Mouse (Mus musculus) layer of hippocampus, postnatal 25 days (tissue): ENCODE results near the gene Ddx39. TPM values are rescaled to one million over a fixed set of nuclear protein-coding genes. Genes with fewer than 3 reads are reported as not detected.

Experiments
- DNase-seq, 2 experiments: peaks; one replicate each; pipeline ENCODE4 v3.0.0; 2022; ENCODE audit warnings: mixed read lengths in 2 of 2, low spot score in 1 of 2; ENCODE audit errors: extremely low spot score in 1 of 2
- total RNA-seq, 2 experiments: library from RNA; stranded (reverse); gene quantifications; 2 replicates each; pipeline ENCODE4 v1.2.3; 2021

Ddx39 gene
- total RNA-seq, 2 experiments from 2014 or later, result 14.4 to 17.2 TPM

DNA sequence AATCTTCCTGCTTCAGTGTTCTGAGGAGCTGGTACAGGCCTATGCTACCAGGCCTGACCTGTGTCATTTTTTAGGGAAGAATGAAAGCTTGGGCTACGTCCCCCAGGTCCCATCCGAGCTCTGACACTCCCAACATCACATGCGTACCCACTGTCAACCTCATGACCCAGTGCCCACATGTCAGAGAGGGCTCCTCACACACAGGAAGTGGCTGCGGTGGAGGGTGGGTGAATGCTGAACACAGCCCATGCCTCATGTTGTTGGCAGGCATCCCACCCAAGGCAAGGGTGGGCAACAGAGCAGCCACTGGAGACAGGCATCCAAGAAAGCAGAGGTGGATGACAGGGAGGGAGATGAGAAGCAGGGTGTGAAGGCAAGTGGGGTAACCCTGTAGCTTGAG, 21.7 kb downstream of the Ddx39 start:
- DNase-seq, result no peak

DNA sequence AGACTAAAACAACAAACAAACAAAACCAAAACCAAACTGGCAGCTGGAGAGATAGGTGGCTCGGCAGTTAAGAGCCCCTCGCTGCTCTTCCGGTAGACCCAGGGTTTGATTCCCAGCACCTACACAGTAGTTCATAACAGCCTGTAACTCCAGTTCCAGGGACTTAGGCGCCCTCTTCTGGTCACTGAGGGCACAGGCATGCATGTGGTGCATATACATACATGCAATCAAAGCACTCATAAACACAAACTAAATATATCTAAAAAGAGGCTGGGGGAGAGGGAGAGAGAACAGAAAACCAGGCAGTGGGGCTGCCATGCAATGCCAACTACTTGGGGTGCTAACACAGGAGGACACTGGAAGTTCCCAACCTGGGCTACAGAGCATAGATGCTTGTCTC, 22.4 kb downstream of the Ddx39 start:
- DNase-seq, result no peak

DNA sequence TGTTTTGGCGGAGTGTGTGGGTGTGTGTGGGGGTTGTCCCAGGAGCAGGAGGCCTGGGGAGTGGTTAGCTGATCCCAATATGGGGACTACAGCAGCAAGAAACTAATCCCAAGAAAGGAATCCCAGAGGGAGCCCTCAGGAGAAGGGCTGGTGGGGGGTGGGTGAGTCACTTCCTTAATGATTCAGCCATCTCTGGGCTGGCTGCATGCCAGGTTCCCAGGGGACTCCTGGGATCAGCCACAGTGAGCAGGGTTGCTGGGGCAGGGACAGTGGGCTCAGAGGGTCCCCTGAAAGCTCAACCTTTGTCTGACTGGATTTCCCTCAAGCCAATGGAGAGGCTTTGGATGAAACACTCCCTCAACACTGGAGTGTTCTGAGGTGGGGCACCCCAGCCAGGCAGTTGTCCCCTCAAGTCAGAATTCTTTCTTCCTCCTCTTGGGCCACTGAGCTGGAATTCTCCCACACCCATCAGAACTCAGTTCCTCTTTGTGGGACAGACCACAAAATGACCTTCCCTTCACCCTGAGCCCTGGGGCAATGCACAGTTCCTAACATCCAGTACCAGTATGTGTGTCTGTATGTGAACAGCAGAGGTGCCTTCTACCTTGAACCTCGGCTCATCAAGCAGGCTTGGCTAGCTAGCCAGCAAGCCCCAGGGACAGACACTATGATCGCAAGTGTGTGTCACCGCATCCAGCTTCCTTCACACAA, 23.0 kb downstream of the Ddx39 start:
- DNase-seq, result no peak

DNA sequence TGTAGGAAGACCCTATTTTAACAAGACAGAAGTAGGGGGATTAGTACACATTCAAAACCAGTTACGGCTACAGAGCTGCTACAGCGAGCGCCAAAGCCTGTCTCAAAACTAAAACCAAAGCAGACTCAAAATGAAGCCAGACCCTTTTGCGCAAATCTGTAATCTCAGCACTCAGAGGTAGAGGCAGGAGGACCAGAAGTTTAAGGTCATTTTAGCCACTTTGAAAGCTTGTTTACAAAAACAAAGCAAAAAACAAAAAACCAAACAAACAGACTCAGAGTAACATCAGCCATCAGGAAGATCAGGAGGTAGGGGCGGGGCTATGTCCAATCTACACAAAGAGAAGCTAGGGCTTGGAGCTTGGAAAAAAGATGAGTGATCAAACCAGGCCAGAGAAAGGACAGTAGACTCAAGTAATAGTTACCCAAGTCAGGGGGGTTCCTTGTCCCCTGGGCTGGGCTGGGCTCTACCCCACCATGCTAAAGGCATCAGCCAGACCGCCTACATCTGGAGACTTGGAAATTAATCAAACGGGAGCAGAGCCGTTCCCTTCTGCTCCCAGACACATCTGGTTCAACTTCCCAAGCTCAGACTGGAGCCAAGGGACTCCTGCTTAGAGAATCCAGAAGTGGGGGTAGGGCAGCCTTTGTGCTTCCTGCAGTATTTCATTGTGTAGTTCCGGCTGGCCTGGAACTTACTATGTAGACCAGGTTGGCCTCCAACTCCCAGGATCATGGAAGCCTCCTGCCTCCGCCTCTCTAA, 24.2 kb downstream of the Ddx39 start:
- no peak for DNase-seq

DNA sequence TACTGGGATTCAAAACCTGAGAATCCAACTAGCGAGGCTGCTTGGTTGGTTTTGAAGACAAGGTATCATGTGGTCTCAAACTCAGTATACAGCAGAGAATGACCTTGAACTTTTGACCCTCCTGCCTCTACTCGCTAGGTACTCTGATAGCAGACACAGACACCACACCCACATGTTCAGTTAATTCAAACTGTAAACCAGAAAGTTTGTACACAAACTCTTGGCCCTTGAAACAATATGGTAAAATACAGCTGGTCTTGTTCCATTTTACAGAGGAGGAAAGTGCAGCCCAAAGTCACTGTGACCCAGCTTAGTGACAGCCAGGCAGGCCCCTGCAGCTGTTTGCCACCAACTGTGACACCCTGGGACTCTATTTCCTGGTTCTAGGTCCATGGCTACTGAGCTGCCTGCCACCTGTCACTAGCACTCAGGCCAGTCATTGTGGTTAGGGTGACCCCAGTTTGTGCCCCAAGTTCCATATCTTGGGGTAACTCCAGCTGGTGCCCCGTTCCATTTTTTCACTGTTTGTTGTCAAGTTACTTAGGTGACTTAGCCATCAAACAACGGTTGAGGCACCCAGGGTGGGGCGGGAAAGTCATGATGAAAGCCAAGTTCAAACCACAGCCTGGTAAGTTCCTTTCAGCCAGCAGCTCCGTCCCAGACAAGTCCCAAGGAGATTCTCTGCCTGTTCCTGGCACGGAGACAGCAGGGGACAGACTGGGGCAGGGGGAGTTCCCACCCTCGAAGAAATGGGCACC, 24.9 kb downstream of the Ddx39 start:
- DNase-seq, result no peak

DNA sequence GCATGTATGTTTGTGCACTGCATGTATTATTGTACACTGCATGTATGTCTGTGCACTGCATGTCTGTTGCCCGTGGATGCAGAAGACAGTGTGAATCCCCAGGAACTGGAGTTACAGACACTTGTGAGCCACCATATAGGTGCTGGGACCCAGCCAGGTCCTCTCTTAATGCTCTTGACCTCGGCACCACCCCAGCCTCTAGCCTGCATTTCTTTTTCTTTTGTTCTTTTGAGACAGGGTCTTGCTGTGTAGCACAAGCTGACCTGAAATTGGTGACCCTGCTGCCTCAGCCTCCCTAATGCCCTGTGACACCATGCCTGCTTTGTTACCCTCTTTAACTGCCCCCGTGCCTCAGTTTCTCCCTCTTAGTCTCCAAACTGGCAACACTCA, 25.6 kb downstream of the Ddx39 start:
- no peak for DNase-seq

DNA sequence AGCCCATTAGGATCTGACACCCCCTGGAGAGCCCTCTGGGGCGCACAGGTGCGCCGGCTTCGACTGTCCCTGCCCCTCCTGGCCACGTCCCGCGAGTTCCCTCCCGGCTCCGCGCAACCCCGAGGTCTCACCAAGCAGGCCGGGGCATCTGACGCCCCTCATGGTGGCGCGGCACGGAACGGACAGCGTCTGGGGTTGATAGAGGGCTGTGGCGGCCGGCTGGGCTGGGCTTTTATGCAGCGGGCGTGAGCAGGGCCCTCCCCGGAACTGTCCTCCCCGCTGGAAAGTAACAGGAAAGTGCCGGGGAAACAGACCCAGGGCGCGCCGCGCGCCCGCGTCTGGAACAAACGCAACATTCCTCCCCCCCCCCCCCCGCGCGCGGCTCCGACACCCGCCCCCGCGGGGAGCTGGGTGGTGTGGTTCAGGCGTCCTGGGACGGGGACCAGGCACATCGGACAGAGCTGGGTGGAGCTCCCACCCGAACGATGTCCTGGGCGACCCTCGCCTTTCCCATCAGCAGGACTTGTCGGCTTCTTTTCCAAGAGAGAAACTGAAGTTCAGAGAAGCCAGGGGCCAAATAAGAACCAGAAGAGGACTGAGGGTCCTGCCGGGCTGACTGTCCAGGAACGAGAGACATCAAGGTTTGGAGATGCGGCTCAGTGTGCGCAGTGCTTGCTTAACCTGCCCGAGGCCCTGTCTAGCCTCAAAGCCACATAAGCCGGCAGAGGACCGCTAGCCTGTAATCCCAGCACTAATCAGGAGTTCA, 26.2 kb downstream of the Ddx39 start, which contains the start of gene Adgre5:
Gene Adgre5, minus strand, starts transcription at position 351 of the 766 bp plus-strand sequence.
- DNase-seq, result no peak

DNA sequence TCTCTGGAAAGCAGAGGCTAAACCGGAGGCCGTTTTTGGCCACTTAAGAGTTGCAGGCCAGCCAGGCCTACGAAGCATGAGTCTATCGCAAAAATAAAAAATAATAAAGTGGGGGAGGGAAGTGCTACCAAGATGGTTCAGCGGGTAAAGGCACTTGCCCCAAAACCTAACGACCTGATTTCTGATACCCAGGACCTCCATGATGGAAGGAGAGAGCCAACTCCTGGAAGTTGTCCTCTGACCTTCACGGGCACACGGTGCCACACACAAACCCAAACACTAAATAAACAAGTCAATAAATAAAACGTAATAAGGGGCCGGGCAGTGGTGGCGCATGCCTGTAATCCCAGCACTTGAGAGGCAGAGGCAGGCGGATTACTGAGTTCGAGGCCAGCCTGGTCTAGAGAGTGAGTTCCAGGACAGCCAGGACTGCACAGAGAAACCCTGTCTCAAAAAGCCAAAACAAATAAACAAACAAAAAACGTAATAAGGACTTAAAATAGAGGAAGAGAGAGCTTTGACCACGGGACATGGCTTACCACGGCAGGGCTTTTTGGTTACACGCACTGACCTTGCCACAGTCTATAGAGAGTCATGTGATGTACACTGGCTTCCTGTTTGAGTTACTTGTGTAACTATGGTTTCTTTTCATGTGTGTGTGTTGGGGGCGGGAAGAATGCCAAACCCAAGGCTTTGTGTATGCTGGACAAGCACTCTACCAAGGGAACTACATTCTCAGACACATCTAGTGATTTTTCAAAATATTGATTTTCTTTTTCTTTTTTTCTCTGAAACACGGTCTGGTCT, 27.1 kb downstream of the Ddx39 start:
- DNase-seq, result no peak

DNA sequence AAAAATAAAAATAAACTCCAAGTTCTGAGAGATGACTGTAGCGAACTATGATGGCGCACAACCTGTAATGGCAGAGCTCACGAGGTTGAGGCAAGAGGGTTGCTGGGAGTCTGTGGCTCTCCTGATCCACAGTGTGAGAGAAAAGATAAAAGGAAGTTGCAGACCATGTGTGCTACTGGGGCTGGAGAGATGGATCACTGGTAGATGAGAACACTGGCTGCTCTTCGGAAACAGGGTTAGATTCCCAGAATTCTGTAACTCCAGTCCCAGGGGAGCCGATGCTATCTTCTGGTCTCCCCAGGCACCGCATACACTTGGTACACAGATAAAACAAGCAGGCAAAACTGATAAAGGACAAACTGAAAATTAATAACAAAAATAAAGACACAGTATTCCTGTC, 28.0 kb downstream of the Ddx39 start:
- no peak for DNase-seq

DNA sequence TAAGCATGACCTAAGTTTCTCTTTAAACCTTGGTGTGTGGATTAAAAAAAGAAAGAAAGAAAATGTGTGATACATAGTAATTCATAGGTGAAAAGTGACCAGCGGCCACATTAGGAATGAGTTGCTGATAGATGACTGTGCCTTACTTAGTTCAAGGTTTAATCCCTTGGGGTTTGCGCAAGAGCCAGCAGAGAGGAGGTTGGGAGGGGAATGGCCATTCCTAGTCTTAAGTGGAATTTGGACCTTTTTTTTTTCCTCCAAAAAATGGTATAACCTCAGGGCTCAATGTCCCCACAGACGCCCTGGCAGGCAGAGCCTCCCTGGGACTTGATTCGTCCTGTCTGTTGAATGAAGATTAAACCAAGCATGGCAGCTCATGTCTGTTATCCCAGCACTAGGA, 29.1 kb downstream of the Ddx39 start:
- DNase-seq, result no peak

DNA sequence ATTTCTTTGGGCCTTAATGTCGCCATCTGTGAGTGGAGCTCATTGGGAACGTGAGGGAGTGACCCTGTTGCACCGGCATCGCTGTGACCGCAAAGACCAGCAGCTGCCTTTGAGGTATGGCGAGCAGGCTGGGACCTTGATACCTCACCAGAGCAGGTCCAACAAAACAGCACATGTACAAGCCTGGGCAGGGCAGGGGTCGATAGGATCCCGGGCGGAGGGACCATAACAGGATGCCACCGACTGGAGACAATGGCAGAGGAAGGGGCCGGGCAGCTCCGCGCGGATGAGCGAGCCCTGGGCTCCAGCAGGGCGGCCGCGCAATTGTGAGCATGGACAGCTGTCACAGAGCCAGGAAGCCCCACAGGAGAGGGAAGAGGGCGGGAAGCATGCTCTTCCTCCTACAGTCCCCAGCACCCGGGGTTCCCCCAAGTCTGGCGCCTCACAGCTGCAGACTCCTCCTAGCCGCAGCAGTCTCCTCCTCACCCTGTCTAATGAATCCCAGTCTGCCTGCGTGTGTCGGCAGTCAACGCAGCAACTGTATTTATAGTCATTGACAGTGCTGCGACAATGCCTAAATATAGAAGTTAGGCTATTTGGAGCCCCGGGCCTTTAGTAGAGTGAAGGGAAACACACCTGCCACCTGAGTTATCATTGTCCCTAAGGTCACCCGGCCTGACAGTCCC, 32.8 kb downstream of the Ddx39 start:
- DNase-seq, result peak in 1 of 2 experiments; percentile 31

DNA sequence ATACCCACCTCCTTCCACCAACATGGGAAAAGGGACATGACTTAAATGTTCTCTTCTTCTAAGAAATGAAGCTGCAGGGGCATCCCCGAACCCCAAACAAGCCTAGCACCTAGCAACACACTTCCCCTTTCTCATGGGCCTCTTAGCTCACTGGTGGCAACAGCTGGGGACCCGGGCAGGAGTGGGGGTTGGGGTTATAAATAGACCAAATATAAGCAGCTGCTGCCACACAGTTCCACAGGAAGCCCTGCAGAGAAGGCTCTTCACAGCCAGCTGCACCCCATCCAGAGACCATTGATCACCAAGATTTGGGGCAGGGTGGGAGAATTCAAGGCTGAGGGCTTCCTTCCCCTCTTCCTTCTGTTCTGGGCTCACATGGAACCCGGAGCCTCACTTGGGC, 33.7 kb downstream of the Ddx39 start:
- DNase-seq, result no peak

DNA sequence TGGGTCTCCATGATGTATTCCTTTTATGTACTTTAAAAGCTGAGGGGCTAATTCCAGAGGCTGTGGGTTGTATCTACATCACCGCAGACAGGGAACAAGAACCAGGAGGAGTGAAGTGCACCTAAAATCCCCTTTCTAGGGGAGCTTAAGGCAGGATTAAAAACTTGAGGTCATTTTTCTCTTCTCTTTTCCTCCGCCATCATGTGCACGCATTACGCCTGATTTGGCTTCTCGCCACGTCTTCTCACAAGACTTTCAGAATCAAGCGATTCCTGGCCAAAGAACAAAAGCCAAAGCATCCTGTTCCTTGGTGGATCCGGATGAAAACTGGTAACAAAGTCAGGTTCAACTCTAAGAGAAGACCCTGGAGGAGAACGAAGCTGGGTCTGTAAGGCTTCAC, 34.3 kb downstream of the Ddx39 start:
- DNase-seq, result no peak

DNA sequence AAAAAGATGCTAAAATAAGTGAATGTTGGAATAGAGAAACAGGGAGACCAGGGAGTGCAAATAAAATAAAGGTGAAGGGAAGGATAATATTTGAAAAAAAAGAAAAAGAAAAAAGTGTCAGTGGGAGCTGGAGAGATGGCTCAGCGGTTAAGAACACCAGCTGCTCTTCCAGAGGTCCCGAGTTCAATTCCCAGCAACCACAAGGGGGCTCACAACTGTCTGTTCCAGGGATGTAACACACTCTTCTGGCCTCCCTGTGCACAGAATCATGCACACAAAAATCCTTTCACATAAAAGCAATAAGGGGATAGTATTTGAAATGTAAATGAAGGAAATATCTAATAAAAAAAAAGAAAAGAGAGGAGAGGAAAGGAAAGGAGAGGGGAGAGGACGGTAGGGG, 39.2 kb downstream of the Ddx39 start:
- no peak for DNase-seq

DNA sequence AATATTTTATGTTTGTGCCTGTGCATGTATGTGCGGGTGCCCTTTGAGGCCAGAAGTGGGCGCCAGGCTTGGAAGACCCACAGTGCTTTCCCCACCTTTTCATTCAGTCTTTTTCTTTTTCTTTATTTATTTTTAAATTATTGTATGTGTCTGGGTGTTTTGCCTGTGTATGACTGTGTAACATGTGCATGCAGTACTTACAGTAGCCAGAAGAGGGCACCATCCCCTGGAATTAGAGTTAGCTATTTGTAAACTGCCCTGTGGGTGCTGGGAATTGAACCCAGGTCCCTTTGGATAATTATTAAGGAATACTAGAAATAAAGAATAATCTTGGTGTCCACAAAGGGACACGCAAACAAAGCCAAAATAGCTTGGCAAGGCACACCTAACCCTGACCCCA, 41.3 kb downstream of the Ddx39 start:
- DNase-seq, result no peak

DNA sequence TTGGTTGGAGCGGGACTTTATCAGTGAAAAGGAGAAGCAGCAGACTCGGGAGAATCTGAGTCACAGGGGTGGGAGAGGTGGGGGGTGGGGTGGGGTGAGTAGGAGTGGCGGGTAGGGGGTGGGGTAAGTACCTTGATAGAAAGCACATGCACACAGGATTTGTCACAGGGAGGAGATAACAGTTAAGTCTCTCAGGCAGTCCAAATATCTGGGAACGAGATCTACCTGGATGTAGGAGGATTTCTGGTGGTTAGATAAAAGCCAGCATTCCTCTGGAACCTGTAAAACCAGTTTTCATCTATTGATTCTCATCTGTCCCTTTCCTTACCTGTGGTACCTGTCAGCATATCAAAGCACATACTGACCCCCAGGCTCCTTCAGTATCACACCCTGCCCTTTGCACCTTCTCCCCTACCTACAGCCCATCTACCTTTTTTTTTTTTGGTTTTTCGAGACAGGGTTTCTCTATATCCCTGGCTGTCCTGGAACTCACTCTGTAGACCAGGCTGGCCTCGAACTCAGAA, 42.2 kb downstream of the Ddx39 start:
- no peak for DNase-seq

DNA sequence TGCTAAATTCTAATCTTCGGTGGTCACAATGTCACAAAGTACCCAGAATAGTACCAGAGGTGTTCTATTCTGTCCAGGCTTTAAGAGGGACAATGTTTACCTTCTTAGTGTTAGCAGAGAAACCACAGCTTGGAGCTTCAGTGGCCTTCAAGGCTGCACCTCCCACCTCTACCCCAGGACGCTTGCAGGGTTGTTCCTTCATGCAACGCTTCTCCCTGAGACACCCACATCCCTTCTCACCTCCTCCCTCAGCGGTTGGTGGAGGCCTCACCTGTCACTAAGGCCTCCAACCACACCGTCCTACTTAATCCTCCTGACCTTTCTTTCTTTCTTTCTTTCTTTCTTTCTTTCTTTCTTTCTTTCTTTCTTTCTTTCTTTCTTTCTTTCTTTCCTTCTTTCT, 43.3 kb downstream of the Ddx39 start:
- no peak for DNase-seq

DNA sequence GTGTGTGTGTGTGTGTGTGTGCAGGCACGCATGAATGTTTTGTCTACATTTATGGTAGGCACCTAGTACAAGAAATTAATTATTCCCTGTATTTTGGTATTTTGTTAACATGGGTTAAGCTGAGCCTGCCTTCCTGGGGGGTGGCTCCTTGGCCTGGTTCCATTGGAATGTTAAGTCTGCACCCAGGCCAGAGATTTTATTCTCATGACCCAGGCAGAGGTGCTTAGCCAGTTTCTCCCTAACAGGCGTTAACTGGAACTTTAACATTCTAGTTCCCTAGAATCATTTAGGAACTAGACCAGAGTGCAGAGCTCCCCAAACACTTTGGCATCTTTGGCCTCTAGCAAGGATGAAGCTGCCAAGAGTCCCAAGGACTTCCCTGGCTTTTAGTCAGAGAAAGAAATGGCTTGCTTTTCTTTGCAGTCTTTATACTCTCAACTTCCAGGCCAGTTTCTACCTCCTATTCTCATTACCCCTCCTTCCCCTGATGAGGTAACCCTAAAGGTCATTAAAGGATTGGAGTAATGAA, 44.3 kb downstream of the Ddx39 start:
- no peak for DNase-seq

DNA sequence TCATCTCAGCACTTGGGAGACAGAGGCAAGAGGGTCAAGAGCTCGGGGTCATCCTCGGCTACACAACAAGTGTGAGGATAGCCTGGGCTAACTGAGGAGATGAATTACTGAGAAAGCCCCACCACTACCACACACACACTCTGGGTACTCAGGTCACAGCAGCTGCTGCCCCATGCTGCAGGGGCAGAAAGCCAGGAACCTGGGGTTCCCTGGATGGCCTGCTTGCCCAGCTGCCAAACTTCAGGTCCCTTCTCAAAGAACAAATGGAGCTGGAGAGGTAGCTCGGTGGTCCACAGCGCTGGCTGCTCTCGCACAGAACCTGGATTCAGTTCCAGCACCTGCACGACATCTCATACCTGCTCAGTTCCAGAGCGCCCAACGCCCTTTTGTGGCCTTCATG, 49.1 kb downstream of the Ddx39 start:
- no peak for DNase-seq
